Mouse (Mus musculus) regulatory T cell (primary cell): ENCODE results near the gene Zfp184.

Experiments
- in situ Hi-C: fragments of 300-600 bp; cut with MboI, MseI; formaldehyde crosslinking; loops from one replicate; pipeline ENCODE4 v1.15.1; 2025; ENCODE audit warnings: high pct_unique_total_duplicates

The Zfp184 gene

DNA sequence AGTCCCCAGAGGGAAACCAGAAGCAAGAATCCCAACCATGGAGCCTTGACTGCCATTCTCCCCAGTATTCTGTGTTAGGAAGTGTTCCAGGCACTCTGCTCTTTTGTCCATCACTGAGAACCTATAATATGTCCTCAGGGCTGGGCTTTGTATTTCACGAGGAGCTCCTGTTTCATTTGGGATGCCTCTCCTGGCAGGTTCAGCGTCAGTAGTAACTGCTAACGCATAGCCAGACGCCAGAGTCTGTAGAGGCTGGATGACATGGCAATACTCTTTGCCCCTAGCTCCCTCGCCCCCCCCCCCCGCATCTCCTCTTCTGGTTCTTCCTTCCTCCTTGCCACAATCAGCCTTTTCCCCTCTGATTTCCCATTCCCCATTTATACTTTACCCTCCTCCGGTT, 64.7 kb downstream of the Zfp184 start, which contains the start of gene Prss16:
Prss16 (minus strand) TSS at position 101 of the 400 bp plus-strand sequence.
- in situ Hi-C loops, result no loop called here
